Mouse (Mus musculus) MEL (cell line): ENCODE data around the gene Nr6a1. TPM values are rescaled to one million over a fixed set of nuclear protein-coding genes. Genes with fewer than 3 reads are reported as not detected.

Source experiments
- DNase-seq: peaks from one replicate; pipeline ENCODE4 v3.0.0; 2011; ENCODE audit warnings: low read depth, low spot score
- H3K27ac ChIP-seq: 2 replicates; pipeline ENCODE4 v1.5.1; 2012; ENCODE audit warnings: low read depth, mild to moderate bottlenecking, control low read depth, low read length, moderate library complexity; ENCODE audit not compliant: control insufficient read depth
- H3K27me3 ChIP-seq, 2 experiments: fragments of 150-350 bp in 1 of 2; sonication (generic) in 1 of 2; 2 replicates each; pipeline ENCODE4 v1.6.1; 2012; ENCODE audit warnings: low read length in 2 of 2, mild to moderate bottlenecking in 2 of 2, improper control_type of control experiment in 1 of 2, moderate library complexity in 1 of 2; ENCODE audit not compliant: insufficient read depth in 2 of 2, control insufficient read depth in 1 of 2
- H3K36me3 ChIP-seq, 2 experiments: 2 replicates each; pipeline ENCODE4 v1.6.1; 2012 to 2014; ENCODE audit warnings: low read length in 2 of 2, improper control_type of control experiment in 1 of 2, inconsistent platforms in 1 of 2, mild to moderate bottlenecking in 1 of 2; ENCODE audit not compliant: insufficient read depth in 2 of 2, control insufficient read depth in 1 of 2
- H3K4me1 ChIP-seq, 2 experiments: fragments of 150-350 bp in 1 of 2; sonication (generic) in 1 of 2; 2 replicates each; pipeline ENCODE4 v1.6.1; 2012; ENCODE audit warnings: low read length in 2 of 2, improper control_type of control experiment in 1 of 2, mild to moderate bottlenecking in 1 of 2; ENCODE audit not compliant: insufficient read depth in 2 of 2, control insufficient read depth in 1 of 2
- H3K4me3 ChIP-seq, 2 experiments: fragments of 150-350 bp in 1 of 2; sonication (generic) in 1 of 2; 2 replicates each; pipeline ENCODE4 v1.5.1; 2012; ENCODE audit warnings: low read depth in 2 of 2, low read length in 2 of 2, mild to moderate bottlenecking in 2 of 2, moderate library complexity in 2 of 2, control low read depth in 1 of 2, improper control_type of control experiment in 1 of 2; ENCODE audit not compliant: control insufficient read depth in 1 of 2, insufficient read depth in 1 of 2
- H3K79me2 ChIP-seq: 2 replicates; pipeline ENCODE4 v1.6.1; 2012; ENCODE audit warnings: mild to moderate bottlenecking, low read length, moderate library complexity; ENCODE audit not compliant: control insufficient read depth, poor library complexity, insufficient read depth
- H3K9ac ChIP-seq: 2 replicates; pipeline ENCODE4 v1.6.1; 2012; ENCODE audit warnings: low read depth, mild to moderate bottlenecking, control low read depth, low read length, moderate library complexity; ENCODE audit not compliant: control insufficient read depth, poor library complexity, severe bottlenecking
- H3K9me3 ChIP-seq: fragments of 150-350 bp; sonication (generic); replicated peaks from 2 replicates; pipeline ENCODE4 v1.6.1; 2012; ENCODE audit warnings: mild to moderate bottlenecking, low read length, improper control_type of control experiment, moderate library complexity; ENCODE audit not compliant: insufficient read depth
- BHLHE40 ChIP-seq: IDR thresholded peaks from 2 replicates; pipeline ENCODE4 v1.6.1; 2012; ENCODE audit warnings: low read depth, mild to moderate bottlenecking, inconsistent platforms, low read length, improper control_type of control experiment, borderline replicate concordance
- CHD2 ChIP-seq: IDR thresholded peaks from 2 replicates; pipeline ENCODE4 v1.6.1; 2011; ENCODE audit warnings: low read length, improper control_type of control experiment
- CTCF ChIP-seq, 3 experiments: IDR thresholded peaks in 2 of 3; conservative IDR thresholded peaks in 1 of 3; 2 replicates each; pipeline ENCODE4 v1.5.1; 2011 to 2012; ENCODE audit warnings: low read length in 3 of 3, low read depth in 2 of 3, mild to moderate bottlenecking in 2 of 3, improper control_type of control experiment in 1 of 3, inconsistent platforms in 1 of 3, mixed read lengths in 1 of 3, moderate library complexity in 1 of 3; ENCODE audit not compliant: control insufficient read depth in 1 of 3, insufficient read depth in 1 of 3, poor library complexity in 1 of 3, severe bottlenecking in 1 of 3
- E2F4 ChIP-seq: IDR thresholded peaks from 2 replicates; pipeline ENCODE4 v1.6.1; 2011; ENCODE audit warnings: low read depth, low read length, improper control_type of control experiment, borderline replicate concordance
- ELF1 ChIP-seq: IDR thresholded peaks from 2 replicates; pipeline ENCODE4 v1.6.1; 2014; ENCODE audit warnings: low read depth, mild to moderate bottlenecking, inconsistent platforms, low read length, improper control_type of control experiment, moderate library complexity
- EP300 ChIP-seq, 2 experiments: IDR thresholded peaks; 2 replicates each; pipeline ENCODE4 v1.6.1; 2011; ENCODE audit warnings: improper control_type of control experiment in 2 of 2, low read length in 2 of 2, low read depth in 1 of 2, mild to moderate bottlenecking in 1 of 2
- ETS1 ChIP-seq: IDR thresholded peaks from 2 replicates; pipeline ENCODE4 v1.6.1; 2012; ENCODE audit warnings: low read depth, mild to moderate bottlenecking, inconsistent platforms, low read length, improper control_type of control experiment, moderate library complexity
- GATA1 ChIP-seq: IDR thresholded peaks from 2 replicates; pipeline ENCODE4 v1.6.1; 2011; ENCODE audit warnings: low read depth, low read length, improper control_type of control experiment
- HCFC1 ChIP-seq: IDR thresholded peaks from 2 replicates; pipeline ENCODE4 v1.6.1; 2012; ENCODE audit warnings: low read depth, mild to moderate bottlenecking, inconsistent platforms, low read length, improper control_type of control experiment, moderate library complexity
- JUND ChIP-seq: IDR thresholded peaks from 2 replicates; pipeline ENCODE4 v1.6.1; 2011; ENCODE audit warnings: low read depth, mild to moderate bottlenecking, improper control_type of control experiment, low read length
- MAX ChIP-seq: IDR thresholded peaks from 2 replicates; pipeline ENCODE4 v1.6.1; 2011; ENCODE audit warnings: low read length, improper control_type of control experiment
- MXI1 ChIP-seq: IDR thresholded peaks from 2 replicates; pipeline ENCODE4 v1.6.1; 2011; ENCODE audit warnings: mild to moderate bottlenecking, low read depth, low read length, improper control_type of control experiment
- MYB ChIP-seq: IDR thresholded peaks from 2 replicates; pipeline ENCODE4 v1.6.1; 2011; ENCODE audit warnings: mild to moderate bottlenecking, low read depth, low read length, improper control_type of control experiment
- MYC ChIP-seq: IDR thresholded peaks from 2 replicates; pipeline ENCODE4 v1.6.1; 2011; ENCODE audit warnings: low read depth, mild to moderate bottlenecking, low read length, improper control_type of control experiment, moderate library complexity
- NELFE ChIP-seq: IDR thresholded peaks from 2 replicates; pipeline ENCODE4 v1.6.1; 2011; ENCODE audit warnings: low read depth, low read length, improper control_type of control experiment
- NRF1 ChIP-seq: IDR thresholded peaks from 2 replicates; pipeline ENCODE4 v1.6.1; 2014; ENCODE audit warnings: low read depth, mild to moderate bottlenecking, inconsistent platforms, low read length, improper control_type of control experiment, moderate library complexity; ENCODE audit not compliant: poor library complexity, insufficient read depth, severe bottlenecking
- POLR2A ChIP-seq, 2 experiments: IDR thresholded peaks; 2 replicates each; pipeline ENCODE4 v1.6.1; 2011 to 2012; ENCODE audit warnings: low read length in 2 of 2, mild to moderate bottlenecking in 2 of 2, control low read depth in 1 of 2, improper control_type of control experiment in 1 of 2, low read depth in 1 of 2, moderate library complexity in 1 of 2; ENCODE audit not compliant: control insufficient read depth in 1 of 2, insufficient read depth in 1 of 2, poor library complexity in 1 of 2
- POLR2AphosphoS2 ChIP-seq: IDR thresholded peaks from 2 replicates; pipeline ENCODE4 v1.6.1; 2011; ENCODE audit warnings: low read length, improper control_type of control experiment
- POLR2AphosphoS5 ChIP-seq: IDR thresholded peaks from 2 replicates; pipeline ENCODE4 v1.6.1; 2012; ENCODE audit warnings: low read depth, borderline replicate concordance, mild to moderate bottlenecking, inconsistent platforms, low read length, moderate library complexity, mixed read lengths
- RAD21 ChIP-seq: IDR thresholded peaks from 2 replicates; pipeline ENCODE4 v1.6.1; 2011; ENCODE audit warnings: mild to moderate bottlenecking, low read depth, low read length, improper control_type of control experiment
- RCOR1 ChIP-seq: IDR thresholded peaks from 2 replicates; pipeline ENCODE4 v1.6.1; 2012; ENCODE audit warnings: low read depth, mild to moderate bottlenecking, inconsistent platforms, low read length, improper control_type of control experiment
- SIN3A ChIP-seq: IDR thresholded peaks from 2 replicates; pipeline ENCODE4 v1.6.1; 2012; ENCODE audit warnings: low read length, improper control_type of control experiment, inconsistent platforms
- SMC3 ChIP-seq: IDR thresholded peaks from 2 replicates; pipeline ENCODE4 v1.6.1; 2011; ENCODE audit warnings: low read depth, low read length, improper control_type of control experiment
- TAL1 ChIP-seq: IDR thresholded peaks from 2 replicates; pipeline ENCODE4 v1.6.1; 2012; ENCODE audit warnings: mild to moderate bottlenecking, inconsistent platforms, low read length, moderate library complexity, mixed read lengths
- TBP ChIP-seq: IDR thresholded peaks from 2 replicates; pipeline ENCODE4 v1.8.0; 2011; ENCODE audit warnings: low read depth, low read length, improper control_type of control experiment
- TCF12 ChIP-seq: IDR thresholded peaks from 2 replicates; pipeline ENCODE4 v1.6.1; 2014; ENCODE audit warnings: low read depth, mild to moderate bottlenecking, inconsistent platforms, low read length, improper control_type of control experiment, moderate library complexity
- USF1 ChIP-seq: IDR thresholded peaks from 2 replicates; pipeline ENCODE4 v1.6.1; 2014; ENCODE audit warnings: low read depth, mild to moderate bottlenecking, inconsistent platforms, low read length, improper control_type of control experiment, moderate library complexity
- USF2 ChIP-seq, 2 experiments: IDR thresholded peaks; 2 replicates each; pipeline ENCODE4 v1.6.1; 2011 to 2012; ENCODE audit warnings: improper control_type of control experiment in 2 of 2, low read length in 2 of 2, borderline replicate concordance in 1 of 2, inconsistent platforms in 1 of 2, low read depth in 1 of 2, mild to moderate bottlenecking in 1 of 2; ENCODE audit not compliant: insufficient read depth in 1 of 2
- ZC3H11A ChIP-seq: IDR thresholded peaks from 2 replicates; pipeline ENCODE4 v1.6.1; 2012; ENCODE audit warnings: low read depth, mild to moderate bottlenecking, inconsistent platforms, low read length, improper control_type of control experiment
- ZKSCAN1 ChIP-seq: IDR thresholded peaks from 2 replicates; pipeline ENCODE4 v1.6.1; 2012; ENCODE audit warnings: low read depth, mild to moderate bottlenecking, inconsistent platforms, low read length, improper control_type of control experiment, moderate library complexity
- ZMIZ1 ChIP-seq: IDR thresholded peaks from 2 replicates; pipeline ENCODE4 v1.6.1; 2012; ENCODE audit warnings: low read depth, mild to moderate bottlenecking, inconsistent platforms, low read length, improper control_type of control experiment, moderate library complexity
- ZNF384 ChIP-seq: IDR thresholded peaks from 2 replicates; pipeline ENCODE4 v1.6.1; 2012; ENCODE audit warnings: low read depth, mild to moderate bottlenecking, inconsistent platforms, low read length, improper control_type of control experiment
- polyA plus RNA-seq, 2 experiments: library from polyadenylated mRNA; stranded (reverse) in 1 of 2; unstranded in 1 of 2; fragments of >175 nt in 1 of 2; fragments of >200 nt in 1 of 2; gene quantifications; 2 replicates each; pipeline versions ENCODE4 v1.2.1 to v1.2.4; 2012; ENCODE audit warnings: low replicate concordance in 2 of 2, low read depth in 1 of 2; ENCODE audit not compliant: insufficient read length in 2 of 2, insufficient read depth in 1 of 2, missing spikeins in 1 of 2
- total RNA-seq: library from RNA; depleted of rRNA; stranded (reverse); fragments of 300-350 nt; gene quantifications from 2 replicates; pipeline ENCODE4 v1.2.3, GENCODE M21; 2012

Nr6a1 gene
- total and polyA plus RNA-seq, 3 experiments: 5.0 to 22.8 (median 10.2) TPM

GRCm38 (mm10) chr2:38719354-38719753, 208.1 kb downstream of the Nr6a1 start:
- peaks cover 6 to 18% of the 10 kb centered on the region in 2 experiments for H3K4me1 ChIP-seq
- H3K4me3 ChIP-seq: no peak overlapping the region
- TF ChIP-seq CTCF (IDR thresholded peaks at IDR 0.05 in 2 of 3, conservative IDR thresholded peaks at IDR 0.05 in 1 of 3; ENCODE audit: control insufficient read depth in 1 of 3, insufficient read depth in 1 of 3, low read depth in 2 of 3, low read length in 3 of 3, poor library complexity in 1 of 3, severe bottlenecking in 1 of 3) (no peak), MAX (no peak), POLR2A (IDR thresholded peaks at IDR 0.05; ENCODE audit: control insufficient read depth in 1 of 2, insufficient read depth in 1 of 2, low read depth in 1 of 2, low read length in 2 of 2, poor library complexity in 1 of 2) (no peak), RAD21 (no peak), MYB (no peak), TCF12 (no peak), MYC (no peak), USF1 (no peak), JUND (no peak), NRF1 (no peak), ZMIZ1 (no peak), BHLHE40 (no peak), MXI1 (no peak), POLR2AphosphoS5 (no peak), ELF1 (no peak), SMC3 (no peak), ETS1 (no peak), POLR2AphosphoS2 (no peak)
- no peak for DNase-seq
- peaks cover 0 to 12% of the 10 kb centered on the region in 2 experiments; a peak in 2 of 4 replicates for H3K36me3 ChIP-seq
- no peak overlapping the region for H3K27ac ChIP-seq
- no peak overlapping the region for H3K9ac ChIP-seq
- no peaks in the 10 kb centered on the region for H3K9me3 ChIP-seq
- no peaks in the 10 kb centered on the region for H3K79me2 ChIP-seq
- no peaks in the 10 kb centered on the region for H3K27me3 ChIP-seq

DNA sequence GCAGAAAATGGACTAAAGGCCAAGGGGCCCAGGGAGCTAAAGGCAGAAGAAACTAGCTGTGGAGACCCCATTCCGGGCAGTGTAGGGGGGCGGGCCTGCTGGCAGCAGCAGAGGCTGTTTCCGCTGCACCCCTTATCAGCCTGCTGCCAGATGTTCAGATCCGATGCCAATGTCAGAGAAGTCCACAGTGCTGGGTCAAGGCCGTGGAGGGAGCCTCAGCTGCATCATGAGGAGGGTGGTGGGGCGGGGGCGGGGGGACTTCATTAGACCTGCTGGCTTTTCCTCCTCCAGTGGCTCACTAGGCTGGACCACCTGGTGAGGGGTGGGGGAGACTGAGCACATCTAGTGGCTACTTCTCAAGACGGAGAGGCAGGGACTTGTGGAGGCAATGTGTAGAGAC, 208.8 kb downstream of the Nr6a1 start:
- Histone ChIP-seq H3K4me1 (peaks cover 6 to 18% of the 10 kb centered on the region in 2 experiments), H3K9ac (no peak overlapping the region), H3K36me3 (peaks cover 0 to 12% of the 10 kb centered on the region in 2 experiments; a peak in 2 of 4 replicates), H3K27ac (no peak overlapping the region), H3K27me3 (no peaks in the 10 kb centered on the region), H3K9me3 (no peaks in the 10 kb centered on the region), H3K4me3 (no peak overlapping the region), H3K79me2 (no peaks in the 10 kb centered on the region)
- peak; percentile 49 for DNase-seq
- TF ChIP-seq GATA1: peak; percentile 61; the same call in 1 of the 2 replicates
- TF ChIP-seq HCFC1: no peak
- TF ChIP-seq TBP: no peak
- no peak for TF ChIP-seq MAX
- TF ChIP-seq SIN3A: no peak
- TF ChIP-seq CHD2: no peak
- no peak for TF ChIP-seq E2F4
- TF ChIP-seq ETS1: peak; percentile 25; the same call in 1 of the 2 replicates
- TF ChIP-seq NELFE: no peak
- no peak for TF ChIP-seq NRF1
- no peak for TF ChIP-seq USF1
- no peak for TF ChIP-seq ZMIZ1
- no peak for TF ChIP-seq USF2 (IDR thresholded peaks at IDR 0.05; ENCODE audit: borderline replicate concordance in 1 of 2, insufficient read depth in 1 of 2, low read depth in 1 of 2, low read length in 2 of 2)
- no peak for TF ChIP-seq ZC3H11A
- peak; percentile 74 for TF ChIP-seq TAL1
- no peak for TF ChIP-seq RAD21
- TF ChIP-seq MXI1: no peak
- no peak for TF ChIP-seq ZNF384
- TF ChIP-seq EP300 (IDR thresholded peaks at IDR 0.05; ENCODE audit: low read depth in 1 of 2, low read length in 2 of 2): peak; percentile 40 to 64; a peak in 3 of 4 replicates
- no peak for TF ChIP-seq RCOR1
- TF ChIP-seq ZKSCAN1: no peak
- no peak for TF ChIP-seq MYC
- no peak for TF ChIP-seq POLR2AphosphoS5
